Mouse (Mus musculus) small intestine, adult 2 months (tissue): ENCODE measurements around the gene AY358078.

Experiments used
- CTCF ChIP-seq: fragments of 200-500 bp; IDR thresholded peaks from 2 replicates; pipeline ENCODE4 v1.5.1; 2012; ENCODE audit warnings: low read depth, mild to moderate bottlenecking, control low read depth, inconsistent platforms, low read length, moderate library complexity, mixed read lengths; ENCODE audit not compliant: insufficient replicate concordance, insufficient read length; ENCODE audit errors: extremely low read depth
- POLR2A ChIP-seq: fragments of 200-500 bp; IDR thresholded peaks from 2 replicates; pipeline ENCODE4 v1.6.1; 2012; ENCODE audit warnings: low read depth, mild to moderate bottlenecking, control low read depth, inconsistent platforms, low read length, moderate library complexity

DNA sequence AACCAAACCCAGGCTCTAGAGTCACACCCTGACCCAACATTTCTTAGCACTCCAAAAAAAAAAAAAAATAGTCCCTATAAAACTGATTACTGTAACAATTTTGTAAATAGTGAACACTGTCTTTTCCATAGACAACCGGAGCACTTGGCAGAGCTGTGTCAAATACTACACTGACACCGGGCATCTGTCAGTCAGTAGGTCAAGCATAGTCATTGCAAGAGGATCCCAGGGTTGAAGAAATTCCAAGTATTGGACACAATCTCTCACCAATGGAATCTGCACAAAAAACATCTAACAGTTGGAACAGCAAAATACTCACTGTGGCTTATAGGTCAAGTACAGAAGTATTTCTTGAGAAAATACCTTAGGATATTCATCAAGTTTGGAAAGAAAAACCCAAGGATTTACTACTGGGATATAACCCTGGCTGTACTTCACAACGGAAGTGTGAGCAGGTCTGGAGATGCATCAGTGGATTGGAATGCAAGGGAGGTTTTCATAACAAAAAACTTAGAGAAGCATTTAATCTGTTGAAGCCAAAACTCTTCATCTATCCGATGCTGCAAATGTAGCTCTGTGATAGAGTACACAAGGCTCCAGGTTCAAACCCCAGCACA, 20.9 kb upstream of the AY358078 start:
- TF ChIP-seq POLR2A (no peak), CTCF (no peak)
